Mouse (Mus musculus): ENCODE results near the gene Actr10. TPM values are rescaled to one million over a fixed set of nuclear protein-coding genes. Genes with fewer than 3 reads are reported as not detected.

The Actr10 gene
- polyA plus RNA-seq, 1 experiment from 2014 or later = 181 TPM

DNA sequence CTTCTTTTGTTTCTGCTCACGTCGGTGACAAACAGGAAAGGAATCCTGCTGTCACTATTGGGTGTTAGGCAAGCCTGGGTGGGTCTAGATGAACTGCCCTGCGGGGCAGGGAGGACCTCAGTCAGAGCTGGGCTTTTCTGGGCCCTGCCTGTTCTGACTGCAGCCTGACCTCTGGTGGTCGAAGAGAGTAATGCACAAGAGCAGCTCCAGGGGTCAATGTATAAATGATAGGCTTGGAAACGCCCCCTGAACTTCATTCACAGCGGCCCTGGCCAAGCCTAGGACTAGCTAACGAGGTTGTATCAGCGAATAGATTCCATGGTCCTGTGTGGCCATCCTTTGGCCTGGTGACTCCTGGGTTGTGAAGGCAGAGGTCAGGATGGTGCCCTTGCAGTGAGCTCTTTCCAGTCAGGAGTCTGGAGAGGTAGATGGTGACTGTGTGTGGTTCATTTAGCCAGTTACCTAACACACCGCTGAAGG, 27.4 kb upstream of the Actr10 start:
- WGBS = 13% methylated on average over 9 of the region's 9 CpGs
- ATAC-seq (replicated peaks; ENCODE audit: insufficient number of reproducible peaks, insufficient read depth, low FRiP score, low read depth) = peak; percentile 60

DNA sequence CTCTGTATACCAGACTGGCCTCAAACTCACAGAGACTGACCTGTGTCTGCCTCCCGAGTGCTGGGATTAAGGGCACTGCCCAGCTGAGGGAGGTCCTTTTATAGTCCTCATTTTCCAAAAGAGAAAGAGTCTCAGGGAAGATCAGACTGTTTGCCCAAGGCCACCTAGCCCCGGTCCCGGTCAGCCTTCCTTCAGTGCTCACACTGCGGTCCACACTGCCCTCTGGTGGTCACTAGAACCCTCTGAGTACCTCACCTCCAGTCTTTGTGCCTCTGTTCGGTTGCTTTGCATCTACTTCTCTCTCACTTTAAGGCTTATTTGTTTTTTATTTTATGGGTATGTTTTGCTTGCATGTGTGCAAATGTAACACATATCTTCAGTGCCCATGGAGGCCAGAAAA, 26.6 kb upstream of the Actr10 start:
- Histone ChIP-seq H3K27ac (no peak overlapping the region), H3K36me3 (no peaks in the 10 kb centered on the region), H3K4me3 (no peak overlapping the region), H3K4me1 (replicated peaks) (peaks cover 11% of the 10 kb centered on the region; the same call in 1 of the 2 replicates), H3K27me3 (no peaks in the 10 kb centered on the region; the same call in 1 of the 2 replicates), H3K9ac (no peak overlapping the region), H3K9me3 (replicated peaks) (no peaks in the 10 kb centered on the region), H3K4me2 (no peak overlapping the region)
- no peak; the same call in 1 of the 2 replicates for ATAC-seq (replicated peaks; ENCODE audit: insufficient number of reproducible peaks, insufficient read depth, low FRiP score, low read depth)
- WGBS = 7% methylated on average over 5 of the region's 5 CpGs

More for the DNA sequence above, 27.4 kb upstream of the Actr10 start:
- no peak overlapping the region for H3K9ac ChIP-seq
- H3K27ac ChIP-seq = no peak overlapping the region
- no peaks in the 10 kb centered on the region for H3K9me3 ChIP-seq (replicated peaks)
- H3K4me3 ChIP-seq = no peak overlapping the region
- H3K27me3 ChIP-seq = no peaks in the 10 kb centered on the region; the same call in 1 of the 2 replicates
- H3K4me1 ChIP-seq (replicated peaks) = peaks cover 11% of the 10 kb centered on the region; the same call in 1 of the 2 replicates
- H3K36me3 ChIP-seq = no peaks in the 10 kb centered on the region
- H3K4me2 ChIP-seq = no peak overlapping the region

DNA sequence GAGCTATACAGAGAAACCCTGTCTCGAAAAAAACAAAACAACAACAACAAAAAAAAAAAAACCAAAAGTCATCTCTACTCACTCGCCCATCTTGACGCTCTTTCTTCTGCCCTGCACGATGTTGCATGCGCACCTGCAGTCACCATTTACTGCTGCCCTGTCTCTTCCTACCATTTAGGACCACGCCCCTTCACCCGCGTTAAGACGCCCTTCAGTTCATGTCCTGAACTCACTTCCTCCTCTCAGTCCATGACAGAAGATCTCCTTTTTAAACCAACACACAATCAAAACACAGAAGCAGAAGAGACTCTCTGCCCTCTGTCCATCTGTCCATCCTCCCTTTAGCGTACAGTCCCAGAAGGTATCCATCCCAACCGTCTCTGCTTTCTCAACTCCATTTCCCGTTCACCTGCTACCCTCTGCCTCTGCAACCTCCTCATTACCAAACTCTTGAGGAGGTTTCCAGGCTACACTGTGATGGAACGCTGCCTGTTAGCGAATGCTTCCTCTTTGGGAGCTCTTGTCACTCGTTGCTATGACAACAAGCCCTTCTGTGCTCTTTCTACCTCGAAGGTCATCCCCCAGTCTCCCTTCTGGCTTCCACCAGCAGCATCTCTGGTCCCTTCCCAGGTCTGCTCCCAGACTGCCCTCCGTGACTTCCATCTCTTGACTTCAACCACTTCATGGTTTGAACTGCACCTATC, 25.8 kb upstream of the Actr10 start:
- H3K4me1 ChIP-seq (replicated peaks) = peaks cover 11% of the 10 kb centered on the region; the same call in 1 of the 2 replicates
- no peak overlapping the region for H3K4me2 ChIP-seq
- no peak overlapping the region for H3K4me3 ChIP-seq
- WGBS = 72% methylated on average over 17 of the region's 17 CpGs
- H3K27ac ChIP-seq = no peak overlapping the region
- no peak for ATAC-seq (replicated peaks; ENCODE audit: insufficient number of reproducible peaks, insufficient read depth, low FRiP score, low read depth)
- H3K9ac ChIP-seq = no peak overlapping the region
- H3K9me3 ChIP-seq (replicated peaks) = no peaks in the 10 kb centered on the region
- H3K36me3 ChIP-seq = no peaks in the 10 kb centered on the region
- no peaks in the 10 kb centered on the region; the same call in 1 of the 2 replicates for H3K27me3 ChIP-seq

DNA sequence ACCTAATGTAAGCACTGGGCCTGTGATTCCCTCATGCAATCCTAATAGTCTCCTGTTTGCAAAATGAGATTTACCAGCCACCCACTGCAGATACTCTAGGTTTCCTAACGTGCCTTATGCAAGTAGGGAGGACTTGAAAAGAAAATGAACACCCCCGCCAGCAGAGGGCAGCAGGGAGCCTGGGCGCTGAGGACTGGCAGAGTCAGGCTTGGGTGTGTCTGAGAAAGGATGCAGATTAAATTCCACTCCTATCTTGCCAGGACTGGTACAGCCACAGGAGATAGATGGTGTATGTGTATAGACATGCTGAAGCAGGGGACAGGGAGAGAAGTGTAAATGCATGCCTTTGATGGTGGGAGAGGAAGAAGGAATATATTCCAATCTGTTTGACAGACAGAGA, 24.2 kb upstream of the Actr10 start:
- ATAC-seq (replicated peaks; ENCODE audit: insufficient number of reproducible peaks, insufficient read depth, low FRiP score, low read depth) = no peak

DNA sequence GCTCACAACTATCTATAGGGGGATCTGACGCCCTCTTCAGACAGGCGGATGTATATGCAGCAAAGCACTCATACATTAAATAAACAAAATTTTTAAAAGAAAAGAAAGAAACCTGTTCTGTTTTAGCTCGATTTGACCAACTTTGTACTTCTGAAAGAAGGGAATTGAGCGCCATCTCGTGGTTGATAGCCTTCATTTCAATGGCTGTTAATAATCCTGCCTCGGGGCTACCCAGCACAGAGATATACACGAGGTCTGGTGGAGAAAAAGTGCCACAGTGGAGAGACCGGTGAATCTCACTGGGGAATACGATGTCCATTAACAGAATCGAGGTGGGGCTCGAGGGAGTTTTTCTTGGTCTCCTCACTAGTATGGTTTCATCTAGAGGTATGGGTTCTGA, 23.3 kb upstream of the Actr10 start:
- 56% methylated on average over 11 of the region's 11 CpGs for WGBS
- Histone ChIP-seq H3K9ac (no peak overlapping the region), H3K27ac (no peak overlapping the region), H3K9me3 (replicated peaks) (no peaks in the 10 kb centered on the region), H3K4me2 (no peak overlapping the region), H3K27me3 (no peaks in the 10 kb centered on the region; the same call in 1 of the 2 replicates), H3K36me3 (no peaks in the 10 kb centered on the region), H3K4me3 (no peak overlapping the region), H3K4me1 (replicated peaks) (0 out of 2 replicates have a peak, but pooled peaks cover 5% of the 10 kb centered on the region)
- ATAC-seq (replicated peaks; ENCODE audit: insufficient number of reproducible peaks, insufficient read depth, low FRiP score, low read depth) = no peak

More for the DNA sequence above, 24.2 kb upstream of the Actr10 start:
- H3K9me3 ChIP-seq (replicated peaks) = no peaks in the 10 kb centered on the region
- H3K36me3 ChIP-seq = no peaks in the 10 kb centered on the region
- H3K4me2 ChIP-seq = no peak overlapping the region
- no peak overlapping the region for H3K9ac ChIP-seq
- H3K27ac ChIP-seq = no peak overlapping the region
- 32% methylated on average over 3 of the region's 3 CpGs for WGBS
- no peak overlapping the region for H3K4me3 ChIP-seq
- H3K4me1 ChIP-seq (replicated peaks) = 0 out of 2 replicates have a peak, but pooled peaks cover 5% of the 10 kb centered on the region
- no peaks in the 10 kb centered on the region; the same call in 1 of the 2 replicates for H3K27me3 ChIP-seq

DNA sequence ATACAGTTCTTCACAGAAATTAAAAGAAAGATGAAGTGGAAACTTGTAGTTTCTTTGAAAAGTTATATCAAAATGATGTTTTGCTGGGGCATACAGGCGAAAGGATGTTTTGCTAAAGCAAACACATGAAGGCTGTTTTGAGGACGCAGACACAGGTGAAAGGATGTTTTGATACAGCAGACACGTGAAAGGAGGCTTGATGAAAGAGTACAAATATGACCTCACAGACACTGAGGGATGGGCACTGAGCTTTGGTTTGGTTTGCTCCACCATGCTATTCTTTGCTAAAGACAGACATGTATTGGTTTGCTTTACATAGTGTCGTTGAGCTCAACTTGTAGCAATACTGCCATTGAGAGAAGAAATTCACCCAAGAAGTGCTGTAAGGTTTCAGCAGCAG, 7.9 kb upstream of the Actr10 start:
- H3K4me2 ChIP-seq = no peak overlapping the region
- H3K9ac ChIP-seq = no peak overlapping the region
- H3K4me1 ChIP-seq (replicated peaks) = no peaks in the 10 kb centered on the region
- no peak overlapping the region for H3K4me3 ChIP-seq
- H3K9me3 ChIP-seq (replicated peaks) = no peaks in the 10 kb centered on the region
- no peak overlapping the region for H3K27ac ChIP-seq
- 85% methylated on average over 4 of the region's 4 CpGs for WGBS
- no peaks in the 10 kb centered on the region for H3K27me3 ChIP-seq
- no peaks in the 10 kb centered on the region for H3K36me3 ChIP-seq
- ATAC-seq (replicated peaks; ENCODE audit: insufficient number of reproducible peaks, insufficient read depth, low FRiP score, low read depth) = no peak

DNA sequence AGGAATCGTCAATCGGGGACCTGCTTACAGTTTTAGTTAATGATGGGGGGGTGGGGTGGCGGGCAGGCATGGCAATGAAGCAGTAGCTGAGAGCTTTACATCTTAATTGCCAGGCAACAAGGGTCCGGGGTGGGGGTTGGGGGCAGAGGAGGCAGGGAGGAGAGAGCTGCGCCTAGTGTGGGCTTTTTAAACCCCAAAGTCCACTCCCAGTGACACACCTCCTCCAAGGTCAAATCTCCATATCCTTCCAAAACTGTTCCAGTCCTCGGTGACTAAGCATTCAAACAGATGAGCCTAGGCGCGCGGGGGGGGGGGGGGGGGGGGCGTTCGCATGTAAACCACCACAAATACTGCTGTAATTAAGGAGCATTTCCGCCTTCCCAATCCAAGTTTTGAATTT, 507 bp upstream of the Actr10 start:
- no peak; the same call in 1 of the 2 replicates for ATAC-seq (replicated peaks; ENCODE audit: insufficient number of reproducible peaks, insufficient read depth, low FRiP score, low read depth)
- Histone ChIP-seq H3K9ac (peak overlapping the region; percentile 78), H3K9me3 (replicated peaks) (no peaks in the 10 kb centered on the region), H3K4me3 (peak overlapping the region; percentile 79), H3K4me2 (peak overlapping the region; percentile 66), H3K27me3 (no peaks in the 10 kb centered on the region), H3K27ac (peak overlapping the region; percentile 91), H3K36me3 (peaks cover 8% of the 10 kb centered on the region), H3K4me1 (replicated peaks) (peaks cover 8% of the 10 kb centered on the region)
- 46% methylated on average over 6 of the region's 12 CpGs for WGBS

DNA sequence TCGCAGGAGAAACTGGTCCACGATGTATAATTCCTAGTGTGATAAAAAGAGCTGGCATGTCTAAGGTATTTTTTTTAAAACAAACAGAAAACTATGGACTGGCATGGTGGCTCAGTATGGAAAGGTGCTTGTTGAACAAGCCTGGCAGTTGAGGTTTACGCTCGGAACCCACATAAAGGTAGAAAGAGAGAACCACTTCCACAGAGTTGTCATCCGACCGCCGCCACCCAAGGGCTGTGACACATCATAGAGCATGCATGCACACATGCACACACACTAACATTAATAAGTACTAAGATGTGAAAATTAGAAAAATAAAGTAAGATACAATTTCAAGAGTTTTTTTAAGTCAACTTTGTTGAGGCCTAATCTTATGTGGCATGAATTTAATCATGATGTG, 3.1 kb downstream of the Actr10 start:
- Histone ChIP-seq H3K4me3 (no peak overlapping the region), H3K4me2 (no peak overlapping the region), H3K27ac (no peak overlapping the region), H3K27me3 (no peaks in the 10 kb centered on the region), H3K9me3 (replicated peaks) (no peaks in the 10 kb centered on the region), H3K4me1 (replicated peaks) (peaks cover 13% of the 10 kb centered on the region), H3K36me3 (peaks cover 23% of the 10 kb centered on the region), H3K9ac (no peak overlapping the region)
- ATAC-seq (replicated peaks; ENCODE audit: insufficient number of reproducible peaks, insufficient read depth, low FRiP score, low read depth) = no peak
- WGBS = 92% methylated on average over 7 of the region's 7 CpGs

DNA sequence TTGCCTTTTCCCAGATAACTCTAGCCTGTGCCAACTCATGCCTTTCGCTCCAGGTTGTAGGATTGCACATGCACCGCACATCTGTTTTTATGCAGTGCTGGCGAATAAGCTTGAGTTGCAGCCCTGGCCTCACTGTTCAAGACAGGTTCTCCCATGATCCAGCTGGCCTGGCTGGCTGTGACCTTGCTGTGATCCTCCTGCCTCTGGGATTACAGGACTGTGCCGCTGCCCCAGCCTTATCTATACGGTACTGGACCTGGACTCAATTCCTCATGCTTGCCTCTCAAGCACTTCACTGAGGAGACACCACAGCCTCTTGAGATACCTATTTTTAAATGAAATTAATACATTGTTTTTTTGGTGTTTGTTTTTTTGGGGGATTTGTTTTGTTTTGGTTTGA, 6.5 kb downstream of the Actr10 start:
- Histone ChIP-seq H3K27me3 (no peaks in the 10 kb centered on the region), H3K9ac (no peak overlapping the region), H3K36me3 (peaks cover 35% of the 10 kb centered on the region), H3K9me3 (replicated peaks) (no peaks in the 10 kb centered on the region), H3K27ac (no peak overlapping the region), H3K4me3 (no peak overlapping the region), H3K4me1 (replicated peaks) (peaks cover 9% of the 10 kb centered on the region), H3K4me2 (no peak overlapping the region)
- no peak for ATAC-seq (replicated peaks; ENCODE audit: insufficient number of reproducible peaks, insufficient read depth, low FRiP score, low read depth)
- WGBS = 67% methylated on average over 5 of the region's 5 CpGs

DNA sequence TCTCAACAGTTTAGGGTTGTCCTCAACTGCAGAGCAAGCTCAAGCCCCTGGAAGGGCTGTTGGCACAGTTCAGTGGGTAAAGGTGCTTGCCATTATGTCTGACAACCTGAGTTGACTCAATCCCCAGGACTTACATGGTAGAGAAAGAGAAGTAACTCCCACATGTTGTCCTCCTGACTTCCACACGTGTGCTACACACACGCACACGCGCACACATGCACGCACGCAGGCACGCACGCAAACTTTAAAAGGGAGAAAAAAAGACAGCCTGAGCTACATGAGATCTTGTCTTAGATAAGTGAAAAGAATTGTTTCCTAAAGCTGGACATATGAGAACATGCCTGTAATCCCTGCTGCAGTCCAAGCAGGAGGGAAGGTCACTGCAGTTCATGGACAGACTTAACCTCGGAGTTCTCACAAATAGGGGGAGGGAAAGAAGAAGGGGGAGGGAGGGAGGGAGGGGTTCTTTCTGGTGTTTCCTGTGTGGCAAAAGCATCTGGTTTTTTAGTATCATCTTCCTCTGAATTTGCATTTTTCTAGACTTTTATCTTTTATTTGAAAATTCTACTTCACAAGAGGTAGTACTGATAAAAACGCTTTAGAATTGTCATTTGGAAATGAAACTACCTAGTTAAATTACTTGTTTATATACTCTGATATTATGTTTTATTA, 9.1 kb downstream of the Actr10 start:
- no peak overlapping the region for H3K27ac ChIP-seq
- H3K4me3 ChIP-seq = no peak overlapping the region
- H3K27me3 ChIP-seq = no peaks in the 10 kb centered on the region
- 92% methylated on average over 10 of the region's 10 CpGs for WGBS
- ATAC-seq (replicated peaks; ENCODE audit: insufficient number of reproducible peaks, insufficient read depth, low FRiP score, low read depth) = no peak
- no peaks in the 10 kb centered on the region for H3K9me3 ChIP-seq (replicated peaks)
- H3K9ac ChIP-seq = no peak overlapping the region
- H3K4me2 ChIP-seq = no peak overlapping the region
- H3K36me3 ChIP-seq = peaks cover 40% of the 10 kb centered on the region
- H3K4me1 ChIP-seq (replicated peaks) = peaks cover 6% of the 10 kb centered on the region

DNA sequence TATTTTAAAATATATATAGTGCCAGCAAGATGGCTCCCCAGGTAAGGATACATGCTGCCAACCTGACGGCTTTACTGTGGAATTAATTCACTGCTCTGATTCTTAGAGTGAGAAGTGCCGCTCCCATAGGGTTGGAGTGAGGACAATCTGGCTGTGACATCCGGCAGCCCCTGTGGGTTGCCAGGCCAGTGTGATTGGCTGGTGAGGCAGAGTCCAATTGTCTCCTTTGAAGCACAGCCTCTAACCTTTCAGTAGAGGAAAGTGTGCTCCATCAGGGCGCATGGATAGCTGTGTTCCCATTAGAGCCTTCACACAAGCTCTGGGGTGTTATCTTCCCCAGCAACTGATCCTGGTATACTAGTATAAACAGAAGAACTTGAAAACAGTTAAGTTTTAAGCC, 21.0 kb downstream of the Actr10 start:
- Histone ChIP-seq H3K9ac (no peak overlapping the region), H3K4me3 (no peak overlapping the region), H3K27ac (no peak overlapping the region), H3K27me3 (no peaks in the 10 kb centered on the region), H3K4me1 (replicated peaks) (no peaks in the 10 kb centered on the region), H3K9me3 (replicated peaks) (no peaks in the 10 kb centered on the region), H3K4me2 (no peak overlapping the region), H3K36me3 (peaks cover 77% of the 10 kb centered on the region)
- ATAC-seq (replicated peaks; ENCODE audit: insufficient number of reproducible peaks, insufficient read depth, low FRiP score, low read depth) = no peak
- WGBS = 81% methylated on average over 4 of the region's 4 CpGs

All from heart, embryonic 15.5 days (tissue).